Mouse (Mus musculus): ENCODE data around the gene Pth2. TPM values are rescaled to one million over a fixed set of nuclear protein-coding genes. Genes with fewer than 3 reads are reported as not detected.

The Pth2 gene
- polyA plus RNA-seq, 1 experiment = not detected

- no peak overlapping the region for H3K27ac ChIP-seq (ENCODE audit: insufficient read depth, low read length)
- TF ChIP-seq CTCF (IDR thresholded peaks at IDR 0.05; ENCODE audit: extremely low read depth, insufficient read depth, low read length) = no peak
- TF ChIP-seq POLR2A (IDR thresholded peaks at IDR 0.05; ENCODE audit: extremely low read depth, insufficient read depth, low read length) = no peak
- no peak overlapping the region for H3K4me3 ChIP-seq (ENCODE audit: insufficient read depth, low read length)
- peaks cover 2% of the 10 kb centered on the region; the same call in 1 of the 2 replicates for H3K4me1 ChIP-seq (ENCODE audit: control insufficient read depth, insufficient read depth, low read length)
Observed at GRCm38 (mm10) chr7:45158991-45159390, 21.8 kb upstream of the Pth2 start.

GRCm38 (mm10) chr7:45160316-45160800, 20.4 kb upstream of the Pth2 start:
- no peak overlapping the region for H3K27ac ChIP-seq (ENCODE audit: insufficient read depth, low read length)
- H3K4me1 ChIP-seq (ENCODE audit: control insufficient read depth, insufficient read depth, low read length) = peaks cover 2% of the 10 kb centered on the region; the same call in 1 of the 2 replicates
- TF ChIP-seq POLR2A (IDR thresholded peaks at IDR 0.05; ENCODE audit: extremely low read depth, insufficient read depth, low read length) (no peak), CTCF (IDR thresholded peaks at IDR 0.05; ENCODE audit: extremely low read depth, insufficient read depth, low read length) (no peak)
- H3K4me3 ChIP-seq (ENCODE audit: insufficient read depth, low read length) = no peak overlapping the region

- TF ChIP-seq CTCF (IDR thresholded peaks at IDR 0.05; ENCODE audit: extremely low read depth, insufficient read depth, low read length) (no peak), POLR2A (IDR thresholded peaks at IDR 0.05; ENCODE audit: extremely low read depth, insufficient read depth, low read length) (no peak)
- Histone ChIP-seq H3K4me1 (ENCODE audit: control insufficient read depth, insufficient read depth, low read length) (peaks cover 2% of the 10 kb centered on the region; the same call in 1 of the 2 replicates), H3K27ac (ENCODE audit: insufficient read depth, low read length) (no peak overlapping the region), H3K4me3 (ENCODE audit: insufficient read depth, low read length) (no peak overlapping the region)
Observed at GRCm38 (mm10) chr7:45160866-45161265, 19.9 kb upstream of the Pth2 start.

GRCm38 (mm10) chr7:45161612-45162473, 19.0 kb upstream of the Pth2 start:
- peak; percentile 33; the same call in 1 of the 2 replicates for TF ChIP-seq POLR2A (IDR thresholded peaks at IDR 0.05; ENCODE audit: extremely low read depth, insufficient read depth, low read length)
- TF ChIP-seq CTCF (IDR thresholded peaks at IDR 0.05; ENCODE audit: extremely low read depth, insufficient read depth, low read length) = peak; percentile 67
- no peak overlapping the region for H3K27ac ChIP-seq (ENCODE audit: insufficient read depth, low read length)
- peak overlapping the region; percentile 6; the same call in 1 of the 2 replicates for H3K4me3 ChIP-seq (ENCODE audit: insufficient read depth, low read length)
- peaks cover 2% of the 10 kb centered on the region; the same call in 1 of the 2 replicates for H3K4me1 ChIP-seq (ENCODE audit: control insufficient read depth, insufficient read depth, low read length)

DNA sequence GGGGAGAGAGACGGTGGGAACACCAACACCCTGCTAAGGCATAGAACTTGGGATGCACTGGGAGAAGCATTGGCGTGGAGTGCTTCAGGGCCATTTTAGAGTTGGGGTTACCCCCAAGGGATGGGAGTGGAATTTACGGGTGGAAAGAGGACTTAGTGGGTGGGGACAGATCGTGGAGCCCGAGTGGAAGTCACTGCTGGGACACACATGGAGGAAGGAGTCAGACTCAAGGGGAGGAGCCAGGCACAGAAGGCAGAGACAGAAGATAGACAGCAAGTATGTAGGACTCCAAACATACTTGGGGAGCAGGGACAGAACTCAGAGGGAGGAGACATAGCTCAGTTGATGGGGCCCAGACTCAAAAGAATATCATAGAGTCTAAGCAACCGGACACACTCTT, 18.2 kb upstream of the Pth2 start:
- Histone ChIP-seq H3K4me3 (ENCODE audit: insufficient read depth, low read length) (peak overlapping the region; percentile 6; the same call in 1 of the 2 replicates), H3K27ac (ENCODE audit: insufficient read depth, low read length) (no peak overlapping the region), H3K4me1 (ENCODE audit: control insufficient read depth, insufficient read depth, low read length) (peaks cover 2% of the 10 kb centered on the region; the same call in 1 of the 2 replicates)
- TF ChIP-seq CTCF (IDR thresholded peaks at IDR 0.05; ENCODE audit: extremely low read depth, insufficient read depth, low read length) (no peak), POLR2A (IDR thresholded peaks at IDR 0.05; ENCODE audit: extremely low read depth, insufficient read depth, low read length) (peak; percentile 30; the same call in 1 of the 2 replicates)

DNA sequence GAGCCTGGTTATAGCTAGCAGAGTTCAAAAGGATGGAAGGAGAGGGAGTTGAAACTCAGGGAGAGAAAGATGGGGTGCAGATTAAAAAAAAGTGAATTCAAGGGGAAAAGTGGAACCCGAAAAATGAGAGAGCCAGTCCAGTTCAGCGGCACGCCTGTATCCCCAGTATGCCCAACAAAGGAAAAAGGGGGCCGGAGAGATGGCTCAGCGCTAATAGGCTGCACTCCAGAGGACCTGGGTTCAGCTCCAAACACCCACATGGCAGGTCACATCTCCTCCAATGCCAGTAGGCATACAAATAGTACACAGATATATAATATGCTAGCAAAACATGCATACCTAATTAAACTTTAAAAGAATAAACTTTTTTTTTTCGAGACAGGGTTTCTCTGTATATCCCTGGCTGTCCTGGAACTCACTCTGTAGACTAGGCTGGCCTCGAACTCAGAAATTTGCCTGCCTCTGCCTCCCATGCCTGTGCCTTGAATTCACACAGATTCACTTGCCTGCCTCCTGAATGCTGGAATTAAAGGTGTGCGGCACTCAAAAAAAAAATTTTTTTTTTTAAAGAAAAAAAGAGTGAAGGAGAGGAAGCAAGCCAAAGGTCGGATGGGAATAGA, 17.7 kb upstream of the Pth2 start:
- peaks cover 2% of the 10 kb centered on the region; the same call in 1 of the 2 replicates for H3K4me1 ChIP-seq (ENCODE audit: control insufficient read depth, insufficient read depth, low read length)
- H3K4me3 ChIP-seq (ENCODE audit: insufficient read depth, low read length) = peak overlapping the region; percentile 85; the same call in 1 of the 2 replicates
- TF ChIP-seq CTCF (IDR thresholded peaks at IDR 0.05; ENCODE audit: extremely low read depth, insufficient read depth, low read length) (no peak), POLR2A (IDR thresholded peaks at IDR 0.05; ENCODE audit: extremely low read depth, insufficient read depth, low read length) (no peak)
- H3K27ac ChIP-seq (ENCODE audit: insufficient read depth, low read length) = peak overlapping the region; percentile 18; the same call in 1 of the 2 replicates

- Histone ChIP-seq H3K4me3 (ENCODE audit: insufficient read depth, low read length) (peak within 1 kb of the TSS; percentile 85), H3K4me1 (ENCODE audit: control insufficient read depth, insufficient read depth, low read length) (peaks cover 4% of the 10 kb centered on the region; the same call in 1 of the 2 replicates), H3K27ac (ENCODE audit: insufficient read depth, low read length) (peak within 1 kb of the TSS; percentile 81)
- TF ChIP-seq POLR2A (IDR thresholded peaks at IDR 0.05; ENCODE audit: extremely low read depth, insufficient read depth, low read length) (peak; percentile 66; the same call in 1 of the 2 replicates), CTCF (IDR thresholded peaks at IDR 0.05; ENCODE audit: extremely low read depth, insufficient read depth, low read length) (no peak)
Observed at GRCm38 (mm10) chr7:45163735-45164490, 16.9 kb upstream of the Pth2 start, which contains the start of gene Slc17a7. Slc17a7 (plus strand) TSS chr7:45163949.

GRCm38 (mm10) chr7:45164833-45165232, 16.0 kb upstream of the Pth2 start:
- TF ChIP-seq POLR2A (IDR thresholded peaks at IDR 0.05; ENCODE audit: extremely low read depth, insufficient read depth, low read length) (peak; percentile 25; the same call in 1 of the 2 replicates), CTCF (IDR thresholded peaks at IDR 0.05; ENCODE audit: extremely low read depth, insufficient read depth, low read length) (no peak)
- Histone ChIP-seq H3K4me3 (ENCODE audit: insufficient read depth, low read length) (peak overlapping the region; percentile 85), H3K27ac (ENCODE audit: insufficient read depth, low read length) (peak overlapping the region; percentile 81)

More at GRCm38 (mm10) chr7:45164833-45165232, 16.0 kb upstream of the Pth2 start:
- H3K4me1 ChIP-seq (ENCODE audit: control insufficient read depth, insufficient read depth, low read length) = peaks cover 4% of the 10 kb centered on the region; the same call in 1 of the 2 replicates
